Mouse (Mus musculus) myocyte (in vitro differentiated cells): ENCODE results near the gene Srgap3.

Source experiments
- CEBPB ChIP-seq: IDR thresholded peaks from 2 replicates; pipeline ENCODE4 v1.6.1; 2011; ENCODE audit warnings: mild to moderate bottlenecking, moderate library complexity; ENCODE audit not compliant: poor library complexity, insufficient read depth, severe bottlenecking
- E2F4 ChIP-seq: IDR thresholded peaks from one replicate; pipeline ENCODE4 v1.6.1; 2011; ENCODE audit warnings: mild to moderate bottlenecking, control low read depth, moderate library complexity; ENCODE audit not compliant: insufficient read depth
- MAX ChIP-seq: IDR thresholded peaks from one replicate; pipeline ENCODE4 v1.6.1; 2011; ENCODE audit warnings: low read depth, mild to moderate bottlenecking, control low read depth
- MYOD1 ChIP-seq, 3 experiments: IDR thresholded peaks; one replicate each; pipeline ENCODE4 v1.6.1; 2011; ENCODE audit warnings: control low read depth in 2 of 3, low read depth in 2 of 3, mild to moderate bottlenecking in 2 of 3, moderate library complexity in 1 of 3; ENCODE audit not compliant: insufficient read length in 2 of 3, control insufficient read depth in 1 of 3
- MYOG ChIP-seq, 3 experiments: IDR thresholded peaks; one replicate each; pipeline ENCODE4 v1.6.1; 2011; ENCODE audit warnings: control low read depth in 2 of 3, low read depth in 2 of 3, mild to moderate bottlenecking in 2 of 3; ENCODE audit not compliant: insufficient read length in 2 of 3, control insufficient read depth in 1 of 3, insufficient read depth in 1 of 3
- POLR2A ChIP-seq: IDR thresholded peaks from one replicate; pipeline ENCODE4 v1.6.1; 2011; ENCODE audit warnings: low read depth, mild to moderate bottlenecking, control low read depth, moderate library complexity; ENCODE audit not compliant: insufficient read length
- POLR2AphosphoS2 ChIP-seq: IDR thresholded peaks from one replicate; pipeline ENCODE4 v1.6.1; 2011; ENCODE audit warnings: low read depth, control low read depth; ENCODE audit not compliant: insufficient read length
- REST ChIP-seq: IDR thresholded peaks from one replicate; pipeline ENCODE4 v1.6.1; 2011; ENCODE audit warnings: mild to moderate bottlenecking, control low read depth, moderate library complexity; ENCODE audit not compliant: insufficient read depth, insufficient read length
- TCF12 ChIP-seq: IDR thresholded peaks from one replicate; pipeline ENCODE4 v1.6.1; 2011; ENCODE audit warnings: mild to moderate bottlenecking, control low read depth; ENCODE audit not compliant: poor library complexity, insufficient read depth, severe bottlenecking
- TCF3 ChIP-seq: IDR thresholded peaks from one replicate; pipeline ENCODE4 v1.6.1; 2011; ENCODE audit warnings: low read depth, control low read depth; ENCODE audit not compliant: insufficient read length
- USF1 ChIP-seq: IDR thresholded peaks from one replicate; pipeline ENCODE4 v1.6.1; 2011; ENCODE audit warnings: low read depth, mild to moderate bottlenecking, control low read depth, moderate library complexity

DNA sequence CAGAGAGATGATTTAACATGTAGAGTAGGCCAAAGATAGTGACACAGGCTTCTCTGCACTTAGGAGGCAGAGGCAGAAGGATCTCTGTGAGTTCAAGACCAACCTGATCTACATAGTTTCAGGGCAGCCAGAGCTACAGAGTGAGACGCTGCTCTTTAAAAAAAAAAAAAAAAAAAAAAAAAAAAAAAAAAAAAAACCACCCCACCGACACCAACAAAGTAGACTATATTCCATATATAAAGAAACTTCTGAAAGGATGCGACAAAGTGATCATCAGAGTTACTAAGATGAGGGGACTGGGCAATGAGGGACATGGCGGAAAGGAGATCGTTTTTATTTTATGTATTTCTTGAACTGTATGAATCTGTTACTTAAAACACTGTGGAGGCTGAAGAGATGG is 252.6 kb downstream of the Srgap3 start:
- no peak for TF ChIP-seq POLR2A
- TF ChIP-seq POLR2AphosphoS2 = no peak
- TF ChIP-seq E2F4 = no peak
- TF ChIP-seq MYOG (IDR thresholded peaks at IDR 0.05; ENCODE audit: control insufficient read depth in 1 of 3, insufficient read depth in 1 of 3, insufficient read length in 2 of 3, low read depth in 2 of 3) = no peak
- no peak for TF ChIP-seq USF1
- TF ChIP-seq MAX = no peak
- no peak for TF ChIP-seq REST
- no peak for TF ChIP-seq TCF3
- TF ChIP-seq MYOD1 (IDR thresholded peaks at IDR 0.05; ENCODE audit: control insufficient read depth in 1 of 3, insufficient read length in 2 of 3, low read depth in 2 of 3) = no peak
- no peak for TF ChIP-seq CEBPB
- TF ChIP-seq TCF12 = no peak
